Comparison of ENCODE assay signal across 22 mouse cellular contexts in genomic region chr6:114368196-114368595, GRCm38 (mm10). TPM values are rescaled to one million over a fixed set of nuclear protein-coding genes. Genes with fewer than 3 reads are reported as not detected.
A peak's percentile ranks its signal among the peaks of the same experiment; 100 is the strongest.
DNase-seq lines count a peak whose midpoint lies in the region; ATAC-seq and TF ChIP-seq lines count a peak whose summit lies in the region.
"Had no signal": no experiment of that assay in that cellular context is flagged by ENCODE, and none has a peak within 500 bp of the region (broad histone marks: within the 10 kb centered on the region; RNA-seq: fewer than 3 reads in every experiment).

No protein-coding gene starts in this region.

- no peaks in the 10 kb centered on the region for H3K4me1 ChIP-seq in cerebellum, adult 2 months (ENCODE audit: control insufficient read depth, insufficient read depth, low read length)
- H3K4me1 ChIP-seq: embryonic facial prominence, embryonic 15.5 days; forebrain, embryonic 13.5 days; forebrain, embryonic 15.5 days had no signal

- TF ChIP-seq POLR2A in cerebellum, adult 2 months (IDR thresholded peaks at IDR 0.05; ENCODE audit: borderline replicate concordance, insufficient read depth, low read length), result no peak

- ATAC-seq in frontal cortex, adult (ENCODE audit: low TSS enrichment), result peak; percentile 48; the same call in 1 of the 2 replicates
- ATAC-seq: CD4-positive, CD25-positive, alpha-beta regulatory T cell, adult 4 months; forebrain, embryonic 13.5 days; forebrain, embryonic 15.5 days had no signal

- H3K27me3 ChIP-seq in cerebellum, adult 2 months (ENCODE audit: control insufficient read depth, insufficient read depth, low read length), result no peaks in the 10 kb centered on the region
- H3K27me3 ChIP-seq: forebrain, embryonic 13.5 days; forebrain, embryonic 15.5 days had no signal

- 32% methylated on average over 6 of the region's 6 CpGs for WGBS in cerebellum, adult 2 months

- DNase-seq in frontal cortex, postnatal 14 days (ENCODE audit: low spot score in 2 of 2), result no peak
- peak; percentile 21 for DNase-seq in right cerebral cortex, adult 18-20 months
- DNase-seq in right cerebral cortex, postnatal 36 days (ENCODE audit: low spot score in 2 of 2), result no peak
- DNase-seq in cerebellum, adult 2 months, result no peak
- DNase-seq: adrenal gland, adult 2 months; adrenal gland, postnatal 10 days; adrenal gland, postnatal 25 days; B cell, adult 2 months; cerebellum, adult 11-12 months; cerebellum, adult 8-10 months; cerebellum, adult 9-11 months; cerebellum, postnatal 14 days; cerebellum, postnatal 36 days; embryo, embryonic 11 days had no signal

- TF ChIP-seq CTCF in cerebellum, adult 2 months (IDR thresholded peaks at IDR 0.05; ENCODE audit: borderline replicate concordance, insufficient read depth, low read depth, low read length), result no peak

- no peak overlapping the region for H3K4me3 ChIP-seq in cerebellum, adult 2 months (replicated peaks; ENCODE audit: insufficient read depth, low read depth, low read length)
- H3K4me3 ChIP-seq: embryonic facial prominence, embryonic 13.5 days; embryonic facial prominence, embryonic 15.5 days; erythroblast, embryonic 14.5 days; forebrain, embryonic 13.5 days; forebrain, embryonic 15.5 days had no signal

- H3K27ac ChIP-seq in cerebellum, adult 2 months (ENCODE audit: insufficient read depth, low read length), result no peak overlapping the region
- H3K27ac ChIP-seq: embryonic facial prominence, embryonic 13.5 days; embryonic facial prominence, embryonic 15.5 days; forebrain, embryonic 13.5 days; forebrain, embryonic 15.5 days had no signal

RNA-seq across cellular contexts. Expression of gene Hrh1, which starts 29.5 kb away (rescaled TPM):
- polyA plus RNA-seq in cerebellum, adult 2 months (2012; rRNA removed), result 7.4 and 8.1 TPM in 2 replicates
- polyA plus RNA-seq: CD4-positive, CD25-positive, alpha-beta regulatory T cell, adult 4 months; embryonic facial prominence, embryonic 13.5 days; G1E had no signal
